Mouse (Mus musculus) heart, embryonic 15.5 days (tissue): ENCODE data around the gene Tcte1. TPM values are rescaled to one million over a fixed set of nuclear protein-coding genes. Genes with fewer than 3 reads are reported as not detected.

ENCODE experiments used
- ATAC-seq: fragments of 200-750 bp; cut with Nextera tagmentation; replicated peaks from 2 replicates; pipeline ENCODE4 v1.8.0; 2017; ENCODE audit warnings: low read depth, moderate TSS enrichment; ENCODE audit not compliant: insufficient number of reproducible peaks, insufficient read depth, low FRiP score
- H3K27ac ChIP-seq: fragments of 300-500 bp; sonication (generic); 2 replicates; pipeline ENCODE4 v1.5.1; 2015; ENCODE audit warnings: mild to moderate bottlenecking, inconsistent platforms
- H3K27me3 ChIP-seq: fragments of 300-500 bp; sonication (generic); 2 replicates; pipeline ENCODE4 v1.6.1; 2015; ENCODE audit warnings: inconsistent platforms
- H3K36me3 ChIP-seq: fragments of 300-500 bp; sonication (generic); 2 replicates; pipeline ENCODE4 v1.6.1; 2015; ENCODE audit warnings: mild to moderate bottlenecking, inconsistent platforms
- H3K4me1 ChIP-seq: fragments of 300-500 bp; sonication (generic); replicated peaks from 2 replicates; pipeline ENCODE4 v1.6.1; 2015; ENCODE audit warnings: inconsistent platforms
- H3K4me2 ChIP-seq: fragments of 300-500 bp; sonication (generic); 2 replicates; pipeline ENCODE4 v1.6.1; 2015; ENCODE audit warnings: inconsistent platforms, mild to moderate bottlenecking, moderate library complexity
- H3K4me3 ChIP-seq: fragments of 300-500 bp; sonication (generic); 2 replicates; pipeline ENCODE4 v1.5.1; 2015; ENCODE audit warnings: mild to moderate bottlenecking, inconsistent platforms
- H3K9ac ChIP-seq: fragments of 300-500 bp; sonication (generic); 2 replicates; pipeline ENCODE4 v1.6.1; 2015; ENCODE audit warnings: mild to moderate bottlenecking, inconsistent platforms
- H3K9me3 ChIP-seq: fragments of 300-500 bp; sonication (generic); replicated peaks from 2 replicates; pipeline ENCODE4 v1.6.1; 2016; ENCODE audit warnings: inconsistent platforms
- WGBS: fragments of 180-500 bp; shearing (Covaris S2); methylation state at CpG from one replicate; pipeline ENCODE4 v1.1.7; 2015; ENCODE audit warnings: mixed read lengths; 5-methylcytosine and 5-hydroxymethylcytosine counted together
- polyA plus RNA-seq: library from polyadenylated mRNA; unstranded; fragments of >200 nt; fragmentation: Nextera tagmentation; extraction: Ambion mirVana; gene quantifications from 2 replicates; pipeline ENCODE4 v1.2.1, GENCODE M21; 2015

Gene Tcte1
- polyA plus RNA-seq, 1 experiment from 2014 or later, result 0.16 TPM

DNA sequence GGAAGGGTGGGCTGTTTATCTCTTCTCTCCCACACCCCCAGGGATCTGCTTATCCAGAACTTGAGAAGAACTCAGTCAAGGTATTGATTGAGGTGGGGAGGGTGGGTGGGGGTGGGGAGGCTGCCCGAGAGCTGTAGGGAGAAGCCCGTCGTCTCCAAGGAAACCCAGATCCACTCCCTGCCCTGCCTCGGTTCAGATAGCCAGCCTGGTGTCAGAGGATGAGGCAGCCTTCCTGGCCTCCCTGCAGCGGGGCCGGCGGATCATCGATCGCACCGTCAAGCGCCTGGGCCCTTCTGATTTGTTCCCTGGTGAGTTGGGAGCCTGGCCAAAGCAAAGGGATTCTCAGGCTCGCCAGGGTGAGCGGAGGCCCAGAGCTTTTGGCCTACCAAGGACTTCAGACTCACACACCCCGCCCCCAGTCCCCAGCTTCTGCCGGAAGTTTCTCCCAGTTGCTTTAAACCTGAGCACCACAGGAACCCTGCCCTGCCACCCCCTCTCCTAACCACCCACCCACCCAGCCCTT, 8.0 kb upstream of the Tcte1 start:
- WGBS, result 46% methylated on average over 15 of the region's 15 CpGs
- peaks cover 14% of the 10 kb centered on the region; the same call in 1 of the 2 replicates for H3K36me3 ChIP-seq

DNA sequence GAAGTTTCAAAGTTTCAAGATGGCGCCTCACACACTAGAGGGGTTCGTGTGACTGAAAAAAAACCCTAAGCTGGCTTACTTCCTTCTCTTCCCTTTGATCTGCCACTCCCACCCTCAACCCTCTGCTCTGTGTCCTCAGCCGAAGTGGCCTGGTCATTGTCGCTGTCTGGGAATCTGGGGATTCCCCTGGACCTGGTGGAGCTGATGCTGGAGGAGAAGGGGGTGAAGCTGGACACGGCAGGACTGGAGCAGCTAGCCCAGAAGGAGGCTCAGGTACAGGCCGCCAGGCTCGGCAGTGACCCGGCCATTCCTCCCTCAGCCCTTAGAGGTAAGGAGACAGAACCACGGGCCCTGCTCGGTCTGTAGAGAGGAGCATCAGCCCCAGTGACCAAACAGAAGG, 7.4 kb upstream of the Tcte1 start:
- no peak overlapping the region for H3K27ac ChIP-seq
- H3K9ac ChIP-seq, result no peak overlapping the region
- peaks cover 5% of the 10 kb centered on the region for H3K4me1 ChIP-seq
- no peak overlapping the region for H3K4me2 ChIP-seq
- no peak overlapping the region for H3K4me3 ChIP-seq
- H3K27me3 ChIP-seq, result no peaks in the 10 kb centered on the region
- WGBS, result 79% methylated on average over 10 of the region's 10 CpGs
- ATAC-seq, result no peak
- H3K9me3 ChIP-seq, result no peaks in the 10 kb centered on the region
- peaks cover 10% of the 10 kb centered on the region; the same call in 1 of the 2 replicates for H3K36me3 ChIP-seq

More for the DNA sequence above, 8.0 kb upstream of the Tcte1 start:
- Histone ChIP-seq H3K27me3 (no peaks in the 10 kb centered on the region), H3K9me3 (no peaks in the 10 kb centered on the region), H3K4me3 (no peak overlapping the region), H3K9ac (no peak overlapping the region), H3K27ac (no peak overlapping the region), H3K4me1 (peaks cover 4% of the 10 kb centered on the region), H3K4me2 (no peak overlapping the region)
- ATAC-seq, result no peak

DNA sequence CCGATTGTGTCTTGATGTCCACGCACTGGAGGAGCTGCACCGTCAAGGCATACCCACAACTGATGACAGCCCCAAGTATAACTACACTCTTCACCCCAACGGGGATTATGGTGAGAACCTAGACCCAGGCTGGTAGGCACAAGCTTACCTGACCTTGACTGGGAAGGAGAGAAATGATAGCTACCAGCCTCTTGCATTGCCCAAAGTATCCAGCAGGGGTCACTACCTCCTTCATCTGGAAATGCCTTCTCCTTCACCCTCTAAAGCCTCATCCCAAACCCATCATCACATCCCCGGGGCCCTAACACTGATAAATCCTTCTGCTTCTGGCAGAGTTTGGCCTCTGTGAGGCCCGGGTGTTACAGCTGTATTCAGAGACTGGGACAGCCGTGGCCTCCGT, 6.7 kb upstream of the Tcte1 start:
- peaks cover 11% of the 10 kb centered on the region for H3K4me1 ChIP-seq
- no peak overlapping the region for H3K4me3 ChIP-seq
- H3K9me3 ChIP-seq, result no peaks in the 10 kb centered on the region
- H3K27ac ChIP-seq, result no peak overlapping the region
- no peak overlapping the region for H3K9ac ChIP-seq
- no peak for ATAC-seq
- 30% methylated on average over 8 of the region's 8 CpGs for WGBS
- peaks cover 5% of the 10 kb centered on the region; the same call in 1 of the 2 replicates for H3K36me3 ChIP-seq
- no peaks in the 10 kb centered on the region for H3K27me3 ChIP-seq
- H3K4me2 ChIP-seq, result no peak overlapping the region

GRCm38 (mm10) chr17:45517135-45517534, 6.1 kb upstream of the Tcte1 start:
- H3K4me1 ChIP-seq, result peaks cover 14% of the 10 kb centered on the region
- no peak overlapping the region for H3K4me3 ChIP-seq
- H3K36me3 ChIP-seq, result peaks cover 5% of the 10 kb centered on the region; the same call in 1 of the 2 replicates
- H3K27me3 ChIP-seq, result no peaks in the 10 kb centered on the region
- no peak overlapping the region for H3K27ac ChIP-seq
- no peak overlapping the region for H3K9ac ChIP-seq
- WGBS, result 92% methylated on average over 21 of the region's 21 CpGs
- no peak overlapping the region for H3K4me2 ChIP-seq
- ATAC-seq, result no peak
- no peaks in the 10 kb centered on the region for H3K9me3 ChIP-seq

DNA sequence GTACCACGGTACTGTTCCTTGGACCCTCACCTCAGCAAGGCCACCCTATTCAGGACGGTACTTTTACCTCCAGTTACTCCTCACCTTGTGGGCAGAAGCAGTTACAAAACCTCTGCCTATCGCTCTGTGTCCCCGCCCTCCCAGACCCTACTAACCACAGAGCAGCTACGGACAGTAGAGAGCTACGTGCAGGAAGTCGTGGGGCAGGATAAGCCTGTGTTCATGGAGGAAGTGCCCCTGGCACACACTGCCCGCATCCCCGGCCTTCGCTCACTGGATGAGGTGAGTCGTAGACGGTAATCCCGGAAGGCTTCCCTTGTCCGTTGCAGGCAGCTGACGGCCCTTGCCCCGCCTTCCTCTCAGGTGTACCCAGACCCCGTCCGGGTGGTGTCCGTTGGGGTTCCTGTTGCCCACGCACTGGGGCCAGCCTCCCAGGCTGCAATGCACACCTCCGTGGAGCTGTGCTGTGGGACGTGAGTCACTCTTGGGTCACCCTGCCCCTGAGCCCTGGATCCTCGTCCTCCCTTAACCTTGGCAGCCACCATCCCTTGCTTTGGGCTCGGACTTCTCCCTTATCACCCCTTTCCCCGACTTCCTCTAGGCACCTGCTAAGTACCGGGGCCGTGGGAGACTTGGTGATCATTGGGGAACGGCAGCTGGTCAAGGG, 5.6 kb upstream of the Tcte1 start:
- H3K27me3 ChIP-seq, result no peaks in the 10 kb centered on the region
- peaks cover 5% of the 10 kb centered on the region; the same call in 1 of the 2 replicates for H3K36me3 ChIP-seq
- H3K4me2 ChIP-seq, result no peak overlapping the region
- H3K4me1 ChIP-seq, result peaks cover 16% of the 10 kb centered on the region
- no peak overlapping the region for H3K9ac ChIP-seq
- 88% methylated on average over 28 of the region's 28 CpGs for WGBS
- H3K27ac ChIP-seq, result no peak overlapping the region
- no peak overlapping the region for H3K4me3 ChIP-seq
- no peaks in the 10 kb centered on the region for H3K9me3 ChIP-seq
- no peak for ATAC-seq

DNA sequence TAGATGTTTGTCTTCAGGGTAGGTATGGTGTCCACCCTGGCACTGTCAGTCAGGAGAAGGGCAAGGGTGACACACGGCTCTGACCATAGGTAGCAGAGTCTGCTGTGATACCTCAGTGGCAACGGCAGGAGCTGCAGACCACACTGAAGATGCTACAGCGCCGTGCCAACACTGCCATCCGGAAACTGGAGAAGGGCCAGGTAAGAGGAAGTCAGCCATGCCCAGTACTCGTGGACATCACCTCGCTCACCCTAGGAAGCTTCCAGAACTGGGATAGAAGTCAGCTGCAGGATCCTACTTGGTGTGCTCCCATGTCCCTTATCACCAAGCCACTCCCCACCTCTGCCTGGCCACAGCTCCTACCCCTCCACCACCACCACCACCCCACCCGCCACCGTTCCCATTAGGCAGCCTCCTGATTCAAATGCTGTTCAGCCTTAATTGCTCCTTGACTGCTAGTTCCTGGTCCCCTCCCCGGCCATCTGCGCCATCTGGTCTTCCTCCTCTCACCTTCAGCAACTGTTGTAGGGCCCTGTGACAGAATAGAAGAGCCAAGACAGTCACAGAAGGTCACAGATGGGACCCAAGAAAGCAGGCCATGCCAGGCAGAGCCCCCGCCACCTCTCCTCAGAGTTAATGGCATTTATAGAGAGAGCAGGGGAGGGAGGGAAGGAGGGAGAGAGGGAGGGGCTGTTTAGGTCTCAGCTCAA, 4.3 kb upstream of the Tcte1 start:
- no peaks in the 10 kb centered on the region for H3K9me3 ChIP-seq
- H3K4me1 ChIP-seq, result peaks cover 25% of the 10 kb centered on the region
- 83% methylated on average over 12 of the region's 12 CpGs for WGBS
- H3K27ac ChIP-seq, result no peak overlapping the region
- no peak overlapping the region for H3K9ac ChIP-seq
- ATAC-seq, result no peak
- H3K4me3 ChIP-seq, result no peak overlapping the region
- H3K36me3 ChIP-seq, result peaks cover 5% of the 10 kb centered on the region; the same call in 1 of the 2 replicates
- peaks cover 2% of the 10 kb centered on the region; the same call in 1 of the 2 replicates for H3K27me3 ChIP-seq
- H3K4me2 ChIP-seq, result no peak overlapping the region

GRCm38 (mm10) chr17:45520136-45520535, 3.1 kb upstream of the Tcte1 start:
- H3K27ac ChIP-seq, result no peak overlapping the region
- peaks cover 25% of the 10 kb centered on the region for H3K4me1 ChIP-seq
- H3K9me3 ChIP-seq, result no peaks in the 10 kb centered on the region
- WGBS, result 86% methylated on average over 11 of the region's 11 CpGs
- H3K36me3 ChIP-seq, result peaks cover 5% of the 10 kb centered on the region; the same call in 1 of the 2 replicates
- peaks cover 11% of the 10 kb centered on the region; the same call in 1 of the 2 replicates for H3K27me3 ChIP-seq
- H3K4me3 ChIP-seq, result no peak overlapping the region
- H3K9ac ChIP-seq, result no peak overlapping the region
- ATAC-seq, result no peak
- H3K4me2 ChIP-seq, result no peak overlapping the region

GRCm38 (mm10) chr17:45524961-45525360, 1.7 kb downstream of the Tcte1 start:
- Histone ChIP-seq H3K4me3 (no peak overlapping the region), H3K4me1 (peaks cover 23% of the 10 kb centered on the region), H3K9ac (no peak overlapping the region), H3K4me2 (no peak overlapping the region), H3K27me3 (peaks cover 37% of the 10 kb centered on the region), H3K9me3 (no peaks in the 10 kb centered on the region), H3K27ac (no peak overlapping the region), H3K36me3 (no peaks in the 10 kb centered on the region)
- ATAC-seq, result no peak
- 76% methylated on average over 4 of the region's 4 CpGs for WGBS

- H3K9me3 ChIP-seq, result no peaks in the 10 kb centered on the region
- peaks cover 15% of the 10 kb centered on the region for H3K4me1 ChIP-seq
- no peak overlapping the region for H3K27ac ChIP-seq
- no peak overlapping the region for H3K4me3 ChIP-seq
- 20% methylated on average over 5 of the region's 5 CpGs for WGBS
- H3K4me2 ChIP-seq, result no peak overlapping the region
- H3K9ac ChIP-seq, result no peak overlapping the region
- H3K36me3 ChIP-seq, result no peaks in the 10 kb centered on the region
- ATAC-seq, result no peak
- peaks cover 48% of the 10 kb centered on the region for H3K27me3 ChIP-seq
Measured at GRCm38 (mm10) chr17:45526571-45526970, 3.3 kb downstream of the Tcte1 start.

GRCm38 (mm10) chr17:45530346-45530782, 7.1 kb downstream of the Tcte1 start:
- no peaks in the 10 kb centered on the region for H3K9me3 ChIP-seq
- no peak overlapping the region for H3K27ac ChIP-seq
- no peak for ATAC-seq
- H3K4me2 ChIP-seq, result no peak overlapping the region
- H3K27me3 ChIP-seq, result peaks cover 70% of the 10 kb centered on the region
- H3K36me3 ChIP-seq, result no peaks in the 10 kb centered on the region
- H3K9ac ChIP-seq, result no peak overlapping the region
- 47% methylated on average over 13 of the region's 13 CpGs for WGBS
- H3K4me3 ChIP-seq, result no peak overlapping the region
- H3K4me1 ChIP-seq, result peaks cover 2% of the 10 kb centered on the region; the same call in 1 of the 2 replicates

- Histone ChIP-seq H3K27ac (no peak overlapping the region), H3K4me3 (no peak overlapping the region), H3K4me1 (no peaks in the 10 kb centered on the region), H3K9ac (no peak overlapping the region), H3K4me2 (no peak overlapping the region), H3K27me3 (peaks cover 88% of the 10 kb centered on the region), H3K9me3 (no peaks in the 10 kb centered on the region), H3K36me3 (no peaks in the 10 kb centered on the region)
- WGBS, result 44% methylated on average over 15 of the region's 15 CpGs
- ATAC-seq, result no peak
Measured at GRCm38 (mm10) chr17:45532896-45533295, 9.7 kb downstream of the Tcte1 start.
